Mouse (Mus musculus) left cerebral cortex, postnatal 36 days (tissue): Measurements from ENCODE around the gene Eya4. TPM values are rescaled to one million over a fixed set of nuclear protein-coding genes. Genes with fewer than 3 reads are reported as not detected.

Experiments used
- DNase-seq, 2 experiments: peaks; one replicate each; pipeline ENCODE4 v3.0.0; 2021 to 2022; ENCODE audit warnings: low spot score in 2 of 2, mixed read lengths in 1 of 2
- intact Hi-C: fragments of 180-260 bp; cut with DNase I; formaldehyde crosslinking; loops from one replicate; pipeline ENCODE4 v1.15.1; 2025
- total RNA-seq, 2 experiments: library from RNA; stranded (reverse); gene quantifications; 2 replicates each; pipeline ENCODE4 v1.2.3; 2021

The Eya4 gene
- total RNA-seq, 2 experiments from 2014 or later = 3.4 to 5.1 TPM

DNA sequence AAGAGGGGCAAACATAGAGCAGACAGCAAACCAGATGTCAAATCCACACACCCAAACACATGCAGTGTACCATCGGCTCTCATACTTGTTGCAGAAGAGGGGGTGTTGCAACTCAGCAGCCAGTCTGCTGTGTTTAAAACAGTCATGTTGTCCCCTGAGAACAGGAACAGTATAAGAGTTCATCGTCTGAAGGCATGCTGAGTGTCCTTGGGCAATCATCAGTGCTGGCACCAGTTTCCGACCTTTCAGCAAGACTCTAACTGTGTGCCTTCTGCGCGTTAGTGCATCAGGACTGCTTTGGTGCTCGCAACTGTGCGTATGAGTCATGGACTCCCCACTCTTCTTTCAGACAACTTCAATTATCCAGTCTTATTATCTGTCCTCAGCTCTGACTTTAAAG, 179.0 kb downstream of the Eya4 start:
- intact Hi-C loops = no loop called here
- no peak for DNase-seq

DNA sequence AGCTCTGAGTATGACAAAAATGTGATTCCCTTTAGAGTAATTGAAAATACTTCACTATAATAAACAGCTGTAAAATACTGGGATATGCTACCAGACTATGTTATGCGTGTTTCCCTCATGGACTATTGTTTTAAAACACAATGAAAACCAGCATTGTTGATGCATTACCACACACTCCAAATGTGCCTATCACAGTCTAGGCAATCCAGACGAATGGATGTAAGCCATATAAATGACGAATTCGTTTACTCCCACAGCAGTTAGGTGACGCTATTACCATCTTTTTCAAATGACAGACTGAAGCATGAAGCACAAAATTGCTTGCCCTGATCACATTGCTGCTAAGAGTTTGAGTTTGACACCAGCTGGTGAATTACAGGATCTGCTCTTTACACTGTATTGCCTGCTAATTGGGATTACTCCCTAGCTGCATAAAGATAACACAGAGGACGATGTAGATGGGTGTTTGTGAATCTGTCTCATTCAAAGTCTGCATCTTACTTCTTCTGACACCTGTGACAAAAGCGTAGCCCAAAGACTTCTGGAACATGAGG, 185.4 kb downstream of the Eya4 start:
- intact Hi-C loops = no loop called here
- DNase-seq = no peak

DNA sequence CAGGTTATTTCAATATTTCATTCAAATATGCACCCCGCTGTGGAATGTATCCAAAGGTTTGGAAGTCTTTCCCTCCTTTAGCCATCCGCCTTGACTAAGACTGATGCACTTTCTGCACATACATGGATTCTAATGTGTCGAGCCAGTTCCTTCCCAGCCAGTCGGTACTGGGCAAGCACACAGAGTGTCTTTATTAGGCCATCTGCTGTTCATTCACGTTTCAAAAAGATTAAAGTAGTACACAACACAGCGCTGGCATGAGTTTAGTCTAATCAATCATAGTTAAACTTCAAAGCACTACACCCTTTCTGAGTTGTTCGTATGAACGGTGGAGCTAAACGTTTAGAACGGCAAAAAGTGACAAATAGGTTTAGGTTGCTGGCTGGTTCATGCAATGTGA, 190.7 kb downstream of the Eya4 start:
- intact Hi-C loops = no loop called here
- no peak for DNase-seq

DNA sequence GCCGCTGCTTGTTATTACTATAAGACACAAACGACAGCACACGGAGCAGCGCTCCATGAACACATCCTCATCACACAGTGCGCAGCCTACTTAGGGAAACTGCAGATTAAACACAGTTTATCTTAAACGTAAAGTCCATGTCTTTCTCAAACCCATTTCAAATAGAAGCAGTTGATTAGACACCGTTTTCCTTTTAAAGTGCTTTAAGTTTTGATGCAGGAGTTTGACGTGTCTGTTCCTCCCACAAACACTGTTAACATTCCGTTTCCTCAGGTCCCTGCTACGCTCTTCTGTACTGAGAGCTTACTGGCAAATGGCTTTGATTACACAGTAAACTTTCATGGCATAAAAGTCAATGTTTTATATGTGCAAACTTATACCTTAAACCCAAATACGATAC, 191.4 kb downstream of the Eya4 start:
- no peak for DNase-seq
- intact Hi-C loops = no loop called here

DNA sequence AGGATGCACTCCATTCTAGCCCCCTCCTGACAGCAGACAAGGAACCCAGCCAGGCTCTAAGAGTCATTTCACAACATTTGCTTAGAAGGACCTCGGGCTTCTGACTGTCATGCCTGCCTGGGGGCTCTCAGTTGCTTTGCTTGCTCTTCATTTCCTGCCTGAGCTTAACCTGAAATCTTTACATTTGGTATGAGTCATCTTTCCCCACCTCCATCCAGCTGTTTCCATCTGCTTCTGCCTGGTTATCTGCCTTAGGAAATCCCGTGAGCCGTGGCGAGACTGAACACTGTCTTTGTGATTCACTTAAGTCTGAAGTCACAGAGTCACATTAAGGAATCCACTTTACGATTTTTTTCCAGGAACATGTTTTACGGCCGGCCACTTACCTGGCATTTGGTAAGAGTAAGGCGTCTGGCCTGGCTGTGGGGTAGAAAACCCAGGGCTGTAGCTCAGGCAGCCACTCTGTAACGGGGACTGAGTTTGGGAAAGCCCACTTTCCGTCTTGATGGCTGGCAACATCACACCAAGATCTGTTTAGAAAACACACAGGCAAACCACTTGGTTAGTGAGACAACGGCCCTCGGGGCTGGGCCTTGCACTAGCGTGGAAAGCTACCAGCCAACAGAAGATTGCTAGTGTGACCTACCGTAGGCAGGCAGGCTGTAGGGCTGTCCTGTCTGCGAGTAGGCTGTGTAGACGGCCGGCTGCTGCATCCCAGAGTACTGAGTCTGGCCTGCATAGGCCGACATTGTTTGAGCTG, 193.5 kb downstream of the Eya4 start:
- intact Hi-C loops = no loop called here
- no peak for DNase-seq

DNA sequence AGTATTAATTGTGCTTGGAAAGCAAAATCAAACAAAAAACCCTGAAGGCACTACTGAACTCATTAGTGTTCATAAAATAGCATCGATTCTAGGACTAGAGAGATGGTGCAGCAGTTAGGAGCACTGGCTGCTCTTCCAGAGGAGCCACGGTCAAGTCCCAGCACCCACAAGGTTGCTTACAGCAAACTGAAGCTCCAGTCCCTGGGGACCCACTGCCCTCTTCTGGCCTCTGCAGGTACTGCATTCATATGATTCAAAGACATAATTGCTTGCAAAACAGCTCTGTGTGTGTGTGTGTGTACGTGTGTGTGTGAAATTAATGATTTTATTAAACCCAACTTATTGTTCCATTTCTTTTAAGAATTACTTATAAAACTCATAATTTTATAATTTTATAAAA, 200.2 kb downstream of the Eya4 start:
- intact Hi-C loops = no loop called here

DNA sequence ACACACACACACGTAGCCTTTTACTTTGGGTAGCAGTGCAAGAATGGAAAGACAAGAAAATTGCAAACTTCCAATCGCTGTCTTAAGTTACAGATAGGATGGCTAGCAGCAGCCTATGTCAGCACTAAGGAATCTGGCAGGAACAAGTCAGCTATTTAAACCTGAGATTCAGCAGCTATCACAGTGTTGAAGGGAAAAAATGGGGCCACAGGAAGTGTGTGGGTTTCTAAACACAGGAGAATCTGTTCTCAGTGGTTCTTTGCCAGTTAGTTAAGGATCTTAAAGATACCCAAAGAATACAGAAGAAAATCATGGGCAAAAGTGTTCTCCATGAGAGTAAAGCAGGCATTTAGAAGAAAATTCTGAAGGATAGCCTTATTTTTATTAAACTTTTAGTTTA, 206.0 kb downstream of the Eya4 start:
- peak; percentile 27 to 41 for DNase-seq
- intact Hi-C loops = no loop called here

More for the DNA sequence above, 200.2 kb downstream of the Eya4 start:
- DNase-seq = no peak

DNA sequence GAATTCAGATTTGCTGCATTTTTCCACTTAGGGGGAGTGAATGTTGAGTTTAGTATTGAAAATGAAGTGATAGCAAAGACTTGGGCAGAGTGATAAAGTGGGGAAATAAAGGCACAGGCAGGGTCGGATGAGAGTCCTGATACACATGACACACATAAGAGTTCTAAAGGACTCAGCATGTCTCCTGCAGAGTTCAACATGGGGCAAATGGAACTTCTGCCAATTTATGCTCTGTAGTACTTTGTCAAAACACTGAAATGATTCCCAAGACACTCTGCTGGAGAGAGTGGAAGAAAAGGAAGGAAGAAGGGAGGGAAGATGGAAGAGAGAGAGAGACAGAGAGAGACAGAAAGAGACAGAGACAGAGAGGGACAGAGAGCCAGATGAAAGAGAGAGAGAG, 222.6 kb downstream of the Eya4 start:
- intact Hi-C loops = no loop called here
- no peak for DNase-seq

DNA sequence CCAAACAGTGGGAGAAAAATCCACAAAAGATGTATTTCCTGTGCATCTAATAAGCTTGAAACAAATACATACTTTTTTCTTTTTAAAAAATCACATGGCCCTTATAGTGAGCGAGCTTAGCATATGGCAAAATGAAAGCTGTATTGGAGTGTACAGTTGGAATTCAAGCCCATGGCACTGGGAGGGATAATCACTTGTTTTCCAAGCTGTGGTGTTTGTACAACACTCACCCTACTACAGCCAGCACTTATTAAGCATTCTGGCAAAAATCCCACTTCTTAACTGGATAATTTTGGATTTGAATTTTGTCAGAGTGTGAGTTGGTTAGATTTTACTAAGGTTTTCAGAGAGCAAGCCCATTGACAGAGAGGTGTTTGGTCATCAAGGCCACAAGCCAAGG, 223.4 kb downstream of the Eya4 start:
- no peak for DNase-seq
- intact Hi-C loops = no loop called here

DNA sequence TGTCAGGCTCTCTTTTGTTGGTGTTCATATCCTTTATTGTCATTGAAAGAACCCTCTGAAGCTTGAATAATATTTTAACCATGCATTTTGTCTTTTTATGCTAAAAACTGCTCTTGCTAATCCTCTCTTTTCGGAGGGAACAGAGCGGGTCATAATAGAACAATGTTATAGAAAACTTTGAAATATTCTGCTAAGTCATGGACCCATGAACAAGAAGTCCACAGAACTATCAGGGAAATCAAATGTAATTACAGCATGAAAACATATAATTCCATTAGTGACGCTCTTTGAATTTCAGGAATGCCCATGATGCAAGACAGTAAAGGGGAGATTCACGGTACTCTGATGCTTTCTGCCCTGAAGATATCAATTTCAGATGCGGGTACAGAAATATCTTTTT, 224.1 kb downstream of the Eya4 start:
- no peak for DNase-seq
- intact Hi-C loops = no loop called here

DNA sequence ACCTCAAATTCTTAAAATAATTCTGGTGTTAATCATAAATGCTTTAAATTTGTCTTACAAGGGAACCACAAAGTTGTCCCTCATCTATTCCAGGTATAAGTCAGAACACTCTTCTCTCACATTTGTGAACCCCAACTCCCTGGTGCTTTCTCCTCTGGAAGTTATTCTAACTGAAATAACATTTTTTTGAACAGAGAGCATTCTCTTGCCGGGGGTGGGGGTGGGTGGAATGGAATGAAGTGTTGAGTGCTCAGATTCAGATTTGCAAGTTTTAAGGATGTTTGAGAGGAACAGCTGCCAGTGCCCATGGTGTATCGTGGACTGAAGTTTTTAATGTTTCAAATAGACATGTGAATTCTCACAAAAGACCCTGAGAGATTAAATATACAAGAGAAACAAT, 230.1 kb downstream of the Eya4 start:
- intact Hi-C loops = no loop called here
- DNase-seq = no peak

DNA sequence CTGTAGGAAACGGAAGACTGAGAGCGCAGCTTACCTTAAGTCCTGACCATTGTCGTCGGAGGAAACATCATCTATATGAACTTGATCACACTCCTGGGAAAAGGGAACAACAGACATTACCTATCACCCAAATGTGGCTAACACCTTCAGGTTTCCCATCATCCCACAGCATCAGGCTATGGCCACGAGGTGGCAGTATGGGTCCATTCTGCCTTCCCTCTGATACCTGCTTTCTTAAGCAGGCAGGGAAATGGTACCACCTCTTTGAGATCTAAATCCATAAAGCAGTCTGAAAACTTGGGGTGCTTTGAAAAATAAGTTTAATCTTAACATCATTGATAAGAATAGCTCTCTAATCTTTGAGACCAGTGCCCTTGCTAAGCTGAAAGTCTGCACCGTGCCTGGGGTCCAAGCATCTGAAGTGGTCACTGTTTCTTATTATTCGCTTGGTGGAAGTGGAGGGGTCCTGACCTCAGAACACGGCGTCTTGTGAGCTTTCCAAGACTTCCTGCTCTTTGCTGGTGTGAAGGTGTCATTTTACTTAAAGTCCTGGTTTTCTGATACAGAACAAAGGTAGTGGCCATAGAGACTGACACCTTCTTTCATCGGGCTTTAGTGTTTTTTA, 233.7 kb downstream of the Eya4 start:
- peak; percentile 71 to 75 for DNase-seq
- intact Hi-C loops = loop anchor here (2.0 kb wide), 3 partner anchors 288 to 660 kb away; no protein-coding TSS in a partner anchor

DNA sequence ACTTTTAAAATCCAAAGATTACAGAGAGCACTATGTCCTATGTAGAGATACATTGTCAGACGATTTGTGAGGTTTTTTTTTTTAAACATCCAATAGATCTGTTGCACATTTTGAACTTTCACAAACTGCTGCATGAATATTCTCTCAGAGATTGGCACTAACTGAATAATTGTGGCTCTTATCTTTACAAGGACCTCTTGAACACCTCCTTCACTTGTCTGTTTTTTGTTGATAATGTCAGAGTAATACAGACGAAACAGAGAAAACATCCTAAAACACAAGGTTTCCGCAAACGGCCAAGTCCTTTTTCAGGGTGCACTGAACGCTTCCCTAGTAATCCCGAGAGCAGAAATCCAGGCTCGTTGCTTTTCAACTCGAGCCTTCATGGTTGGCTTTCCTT, 234.5 kb downstream of the Eya4 start:
- no peak for DNase-seq
- intact Hi-C loops = loop anchor here (2.0 kb wide), 3 partner anchors 289 to 661 kb away; no protein-coding TSS in a partner anchor

DNA sequence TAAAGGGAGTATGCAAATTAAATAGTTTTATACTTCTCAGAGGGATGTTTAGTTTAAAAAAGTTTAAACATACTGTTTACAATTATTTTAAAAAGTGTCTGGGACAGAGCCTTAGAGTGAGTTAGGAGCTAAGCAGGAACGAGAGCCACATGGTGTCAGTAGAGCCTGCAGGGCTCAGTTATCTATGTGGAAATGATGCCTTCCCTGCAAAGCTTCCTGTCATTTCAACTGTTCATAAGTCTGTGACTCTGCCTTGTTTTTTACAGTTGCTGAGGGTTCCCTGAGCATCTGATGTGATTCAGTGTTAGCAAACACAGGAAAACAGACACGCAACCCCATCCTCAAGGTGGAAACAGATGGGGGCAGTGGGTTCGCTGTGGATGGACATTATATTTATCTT, 235.3 kb downstream of the Eya4 start:
- intact Hi-C loops = no loop called here
- DNase-seq = no peak

DNA sequence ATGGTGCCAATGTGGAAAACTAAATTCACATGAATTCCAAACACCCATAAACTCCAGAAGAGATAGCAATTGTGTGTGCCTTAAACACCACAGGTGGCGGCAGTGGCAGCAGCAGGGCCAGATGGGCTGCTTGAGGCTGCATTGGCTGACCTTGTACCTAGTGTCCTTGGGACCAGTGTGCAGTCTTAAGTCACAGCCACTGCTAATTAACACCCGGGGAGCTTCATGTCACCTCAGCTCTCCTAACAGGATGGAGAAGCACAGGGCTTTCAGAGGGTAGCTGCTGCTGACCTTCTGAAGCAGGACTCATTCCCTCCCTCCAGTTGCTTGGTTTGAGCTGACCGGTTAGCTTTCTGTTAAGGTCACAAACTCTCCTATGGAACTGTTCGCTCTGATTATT, 242.5 kb downstream of the Eya4 start:
- DNase-seq = no peak
- intact Hi-C loops = no loop called here

DNA sequence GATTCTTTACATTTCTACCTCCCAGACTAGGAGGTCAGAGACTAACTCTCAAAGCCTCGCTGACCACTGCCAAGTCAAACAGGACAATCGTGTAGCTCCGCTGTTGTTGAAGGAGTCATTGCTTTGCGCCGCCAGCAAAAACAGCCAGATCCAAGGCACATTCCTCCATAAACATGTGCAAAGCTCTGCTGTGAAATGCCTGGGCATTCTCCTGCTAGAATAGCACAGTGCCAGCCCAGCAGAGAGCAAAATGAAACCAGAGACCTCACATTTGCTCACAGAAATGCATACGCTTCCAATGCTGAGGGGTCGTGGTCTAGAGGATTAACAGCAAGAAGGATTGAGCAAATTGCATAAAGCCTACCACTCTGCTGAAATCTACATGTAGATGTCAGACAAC, 258.1 kb downstream of the Eya4 start:
- DNase-seq = no peak
- intact Hi-C loops = no loop called here

DNA sequence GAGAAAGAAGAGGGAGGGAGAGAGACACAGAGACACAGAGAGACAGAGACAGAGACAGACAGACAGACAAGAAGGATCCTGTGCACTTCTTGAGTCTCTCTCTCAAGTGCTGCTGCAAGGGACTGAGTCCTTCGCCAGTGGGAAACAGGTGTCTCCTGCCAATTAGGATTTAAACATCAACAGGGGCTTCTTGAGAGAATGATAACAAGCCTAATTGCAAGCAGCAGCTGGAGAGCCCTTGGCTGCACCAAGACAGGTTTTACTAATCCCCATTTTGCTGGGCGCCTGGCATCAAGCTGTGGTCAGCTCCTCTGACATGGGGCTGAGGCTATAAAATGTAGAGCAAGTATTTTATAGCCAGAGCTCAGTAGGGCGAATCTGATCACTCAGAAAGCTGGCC, 259.0 kb downstream of the Eya4 start:
- intact Hi-C loops = no loop called here

DNA sequence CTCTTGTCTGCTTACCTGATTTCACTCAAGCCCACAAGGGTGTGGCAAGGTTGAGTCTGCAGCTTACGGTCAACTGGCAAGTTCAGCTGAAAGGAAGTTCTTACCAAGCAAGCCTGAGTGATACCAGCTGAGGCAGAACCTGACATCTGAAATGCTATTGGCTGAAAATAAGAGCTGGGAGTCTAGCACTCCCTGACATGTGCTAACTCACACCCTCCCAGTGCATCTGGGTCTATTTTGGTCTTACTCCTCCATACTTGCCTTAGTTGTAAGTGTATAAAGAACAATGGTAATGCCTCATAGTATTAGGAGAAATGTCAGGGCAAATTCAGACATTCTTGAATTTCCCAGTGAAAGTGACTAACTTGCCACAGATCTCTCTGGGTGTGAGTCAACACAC, 260.3 kb downstream of the Eya4 start:
- DNase-seq = no peak
- intact Hi-C loops = no loop called here

More for the DNA sequence above, 259.0 kb downstream of the Eya4 start:
- DNase-seq = no peak

DNA sequence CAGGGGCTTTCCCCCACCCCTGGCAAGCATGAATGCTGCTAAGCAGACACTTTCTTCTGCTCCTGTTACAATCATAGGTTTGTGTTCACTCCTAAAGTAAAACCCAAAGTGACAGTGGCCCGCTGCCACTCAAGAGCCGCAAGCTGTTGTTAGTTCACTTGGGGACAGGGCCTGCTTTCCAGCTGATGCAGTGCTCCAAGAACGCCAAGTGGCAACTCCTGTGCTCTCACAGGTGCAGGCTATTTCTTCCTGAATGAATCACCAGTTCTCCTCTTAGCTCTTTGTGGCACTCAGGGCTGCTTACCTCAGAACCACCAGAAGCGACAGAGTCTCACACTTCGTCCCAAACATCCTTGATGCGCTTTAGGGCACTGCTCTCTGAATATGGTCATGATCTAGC, 261.3 kb downstream of the Eya4 start:
- intact Hi-C loops = loop anchor here (5.0 to 10.0 kb wide), 2 partner anchors 526 to 688 kb away; no protein-coding TSS in a partner anchor
- no peak for DNase-seq

DNA sequence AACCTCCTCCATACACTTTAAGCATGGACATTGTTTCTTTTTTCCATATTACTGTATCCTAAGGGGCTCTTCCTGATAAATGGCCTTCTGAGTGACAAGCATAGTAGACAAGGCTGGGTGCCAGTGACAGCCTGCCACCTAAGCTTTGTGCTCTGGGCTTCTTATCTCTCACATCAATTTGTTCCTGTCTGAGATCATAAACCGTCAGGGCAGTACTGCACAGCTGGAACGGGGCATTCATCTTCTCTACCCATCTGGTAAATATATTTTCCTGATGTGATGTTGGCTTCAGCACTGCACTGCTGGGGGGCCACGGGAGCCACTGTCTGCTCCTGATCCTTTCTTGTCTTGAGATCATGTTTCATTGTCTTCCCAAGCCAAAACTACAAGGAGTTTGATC, 261.8 kb downstream of the Eya4 start:
- DNase-seq = no peak
- intact Hi-C loops = loop anchor here (5.0 to 10.0 kb wide), 2 partner anchors 526 to 689 kb away; no protein-coding TSS in a partner anchor
